Mouse (Mus musculus) intestine, embryonic 15.5 days (tissue): ENCODE results near the gene Gabbr2. TPM values are rescaled to one million over a fixed set of nuclear protein-coding genes. Genes with fewer than 3 reads are reported as not detected.

Experiments used
- ATAC-seq: fragments of 200-750 bp; cut with Nextera tagmentation; 2 replicates; pipeline ENCODE4 v1.8.0; 2017; ENCODE audit warnings: moderate TSS enrichment, moderate library complexity
- H3K27ac ChIP-seq: fragments of 300-500 bp; sonication (generic); 2 replicates; pipeline ENCODE4 v1.5.1; 2015; ENCODE audit warnings: mild to moderate bottlenecking, inconsistent platforms
- H3K27me3 ChIP-seq: fragments of 300-500 bp; sonication (generic); replicated peaks from 2 replicates; pipeline ENCODE4 v1.6.1; 2015; ENCODE audit warnings: inconsistent platforms
- H3K36me3 ChIP-seq: fragments of 300-500 bp; sonication (generic); 2 replicates; pipeline ENCODE4 v1.6.1; 2015; ENCODE audit warnings: inconsistent platforms
- H3K4me1 ChIP-seq: fragments of 300-500 bp; sonication (generic); replicated peaks from 2 replicates; pipeline ENCODE4 v1.6.1; 2015; ENCODE audit warnings: inconsistent platforms
- H3K4me2 ChIP-seq: fragments of 300-500 bp; sonication (generic); replicated peaks from 2 replicates; pipeline ENCODE4 v1.6.1; 2015; ENCODE audit warnings: mild to moderate bottlenecking, inconsistent platforms
- H3K4me3 ChIP-seq: fragments of 300-500 bp; sonication (generic); replicated peaks from 2 replicates; pipeline ENCODE4 v1.5.1; 2015; ENCODE audit warnings: inconsistent platforms
- H3K9ac ChIP-seq: fragments of 300-500 bp; sonication (generic); 2 replicates; pipeline ENCODE4 v1.6.1; 2015; ENCODE audit warnings: inconsistent platforms
- H3K9me3 ChIP-seq: fragments of 300-500 bp; sonication (generic); 2 replicates; pipeline ENCODE4 v1.6.1; 2016; ENCODE audit warnings: inconsistent platforms
- WGBS: fragments of 180-500 bp; shearing (Covaris S2); methylation state at CpG from one replicate; pipeline ENCODE4 v1.1.7; 2015; 5-methylcytosine and 5-hydroxymethylcytosine counted together
- polyA plus RNA-seq: library from polyadenylated mRNA; unstranded; fragments of >200 nt; fragmentation: Nextera tagmentation; extraction: Ambion mirVana; gene quantifications from 2 replicates; pipeline ENCODE4 v1.2.1, GENCODE M21; 2015

Gabbr2 gene
- polyA plus RNA-seq, 1 experiment from 2014 or later, result 0.15 TPM

- Histone ChIP-seq H3K4me3 (no peak overlapping the region), H3K4me2 (no peak overlapping the region), H3K27me3 (no peaks in the 10 kb centered on the region), H3K27ac (no peak overlapping the region), H3K36me3 (no peaks in the 10 kb centered on the region), H3K9me3 (no peaks in the 10 kb centered on the region; the same call in 1 of the 2 replicates), H3K9ac (no peak overlapping the region), H3K4me1 (no peaks in the 10 kb centered on the region)
- no peak for ATAC-seq
These were observed 143.9 kb downstream of the Gabbr2 start for GRCm38 (mm10) chr4:46847745-46848144.

- H3K4me1 ChIP-seq, result no peaks in the 10 kb centered on the region
- no peak overlapping the region for H3K4me3 ChIP-seq
- no peaks in the 10 kb centered on the region for H3K27me3 ChIP-seq
- H3K9me3 ChIP-seq, result no peaks in the 10 kb centered on the region; the same call in 1 of the 2 replicates
- no peak overlapping the region for H3K27ac ChIP-seq
- H3K36me3 ChIP-seq, result no peaks in the 10 kb centered on the region
- 91% methylated on average over 10 of the region's 10 CpGs for WGBS
- ATAC-seq, result no peak
- no peak overlapping the region for H3K4me2 ChIP-seq
- no peak overlapping the region for H3K9ac ChIP-seq
These were observed 145.3 kb downstream of the Gabbr2 start for GRCm38 (mm10) chr4:46846396-46846795.

GRCm38 (mm10) chr4:46844982-46845643 lies 146.6 kb downstream of the Gabbr2 start:
- 74% methylated on average over 6 of the region's 6 CpGs for WGBS

GRCm38 (mm10) chr4:46844567-46844966 lies 147.1 kb downstream of the Gabbr2 start:
- ATAC-seq, result no peak
- Histone ChIP-seq H3K9me3 (no peaks in the 10 kb centered on the region; the same call in 1 of the 2 replicates), H3K4me1 (no peaks in the 10 kb centered on the region), H3K9ac (no peak overlapping the region), H3K36me3 (no peaks in the 10 kb centered on the region), H3K4me2 (no peak overlapping the region), H3K4me3 (no peak overlapping the region), H3K27me3 (no peaks in the 10 kb centered on the region), H3K27ac (no peak overlapping the region)
- 81% methylated on average over 5 of the region's 5 CpGs for WGBS

More at GRCm38 (mm10) chr4:46844982-46845643, 146.6 kb downstream of the Gabbr2 start:
- no peaks in the 10 kb centered on the region for H3K36me3 ChIP-seq
- H3K4me3 ChIP-seq, result no peak overlapping the region
- ATAC-seq, result no peak
- H3K9me3 ChIP-seq, result no peaks in the 10 kb centered on the region; the same call in 1 of the 2 replicates
- no peak overlapping the region for H3K9ac ChIP-seq
- no peak overlapping the region for H3K4me2 ChIP-seq
- H3K4me1 ChIP-seq, result no peaks in the 10 kb centered on the region
- H3K27ac ChIP-seq, result no peak overlapping the region
- H3K27me3 ChIP-seq, result no peaks in the 10 kb centered on the region

- no peak overlapping the region for H3K4me2 ChIP-seq
- 92% methylated on average over 7 of the region's 7 CpGs for WGBS
- no peaks in the 10 kb centered on the region for H3K9me3 ChIP-seq
- H3K27me3 ChIP-seq, result no peaks in the 10 kb centered on the region
- H3K4me1 ChIP-seq, result no peaks in the 10 kb centered on the region
- H3K4me3 ChIP-seq, result no peak overlapping the region
- no peak for ATAC-seq
- H3K27ac ChIP-seq, result no peak overlapping the region
- H3K9ac ChIP-seq, result no peak overlapping the region
- H3K36me3 ChIP-seq, result no peaks in the 10 kb centered on the region
These were observed 149.1 kb downstream of the Gabbr2 start for GRCm38 (mm10) chr4:46842596-46842995.

- Histone ChIP-seq H3K4me3 (no peak overlapping the region), H3K9me3 (no peaks in the 10 kb centered on the region), H3K4me1 (no peaks in the 10 kb centered on the region), H3K9ac (no peak overlapping the region), H3K4me2 (no peak overlapping the region), H3K27me3 (no peaks in the 10 kb centered on the region), H3K36me3 (no peaks in the 10 kb centered on the region), H3K27ac (no peak overlapping the region)
- WGBS, result 63% methylated on average over 6 of the region's 6 CpGs
- ATAC-seq, result no peak
These were observed 151.5 kb downstream of the Gabbr2 start for GRCm38 (mm10) chr4:46840146-46840545.

GRCm38 (mm10) chr4:46837362-46837761 lies 154.3 kb downstream of the Gabbr2 start:
- no peaks in the 10 kb centered on the region for H3K4me1 ChIP-seq
- no peak for ATAC-seq
- H3K4me3 ChIP-seq, result no peak overlapping the region
- H3K4me2 ChIP-seq, result no peak overlapping the region
- no peak overlapping the region for H3K9ac ChIP-seq
- H3K36me3 ChIP-seq, result no peaks in the 10 kb centered on the region
- 74% methylated on average over 7 of the region's 7 CpGs for WGBS
- H3K27ac ChIP-seq, result no peak overlapping the region
- no peaks in the 10 kb centered on the region for H3K27me3 ChIP-seq
- H3K9me3 ChIP-seq, result no peaks in the 10 kb centered on the region

GRCm38 (mm10) chr4:46836065-46836464 lies 155.6 kb downstream of the Gabbr2 start:
- H3K4me2 ChIP-seq, result no peak overlapping the region
- H3K4me3 ChIP-seq, result no peak overlapping the region
- WGBS, result 75% methylated on average over 18 of the region's 18 CpGs
- no peaks in the 10 kb centered on the region for H3K9me3 ChIP-seq
- no peaks in the 10 kb centered on the region for H3K36me3 ChIP-seq
- H3K27ac ChIP-seq, result no peak overlapping the region
- no peaks in the 10 kb centered on the region for H3K27me3 ChIP-seq
- H3K4me1 ChIP-seq, result no peaks in the 10 kb centered on the region
- no peak overlapping the region for H3K9ac ChIP-seq
- no peak for ATAC-seq

GRCm38 (mm10) chr4:46835064-46835463 lies 156.6 kb downstream of the Gabbr2 start:
- WGBS, result 93% methylated on average over 14 of the region's 14 CpGs
- Histone ChIP-seq H3K36me3 (no peaks in the 10 kb centered on the region), H3K27me3 (no peaks in the 10 kb centered on the region), H3K4me3 (no peak overlapping the region), H3K4me2 (no peak overlapping the region), H3K27ac (no peak overlapping the region), H3K9me3 (no peaks in the 10 kb centered on the region), H3K9ac (no peak overlapping the region), H3K4me1 (no peaks in the 10 kb centered on the region)
- ATAC-seq, result no peak

GRCm38 (mm10) chr4:46832834-46833544 lies 158.7 kb downstream of the Gabbr2 start:
- Histone ChIP-seq H3K9me3 (no peaks in the 10 kb centered on the region), H3K4me2 (no peak overlapping the region), H3K4me3 (no peak overlapping the region), H3K9ac (no peak overlapping the region), H3K4me1 (no peaks in the 10 kb centered on the region), H3K27ac (no peak overlapping the region), H3K27me3 (no peaks in the 10 kb centered on the region), H3K36me3 (no peaks in the 10 kb centered on the region)
- WGBS, result 43% methylated on average over 12 of the region's 12 CpGs
- ATAC-seq, result no peak

- Histone ChIP-seq H3K27ac (no peak overlapping the region), H3K9ac (no peak overlapping the region), H3K36me3 (no peaks in the 10 kb centered on the region), H3K4me3 (no peak overlapping the region), H3K4me2 (no peak overlapping the region), H3K27me3 (no peaks in the 10 kb centered on the region), H3K9me3 (no peaks in the 10 kb centered on the region), H3K4me1 (no peaks in the 10 kb centered on the region)
- ATAC-seq, result no peak
- WGBS, result 60% methylated on average over 2 of the region's 2 CpGs
These were observed 162.0 kb downstream of the Gabbr2 start for GRCm38 (mm10) chr4:46829656-46830055.

- Histone ChIP-seq H3K4me1 (no peaks in the 10 kb centered on the region), H3K9ac (no peak overlapping the region), H3K27me3 (no peaks in the 10 kb centered on the region), H3K4me3 (no peak overlapping the region), H3K4me2 (no peak overlapping the region), H3K27ac (no peak overlapping the region), H3K36me3 (no peaks in the 10 kb centered on the region), H3K9me3 (no peaks in the 10 kb centered on the region)
- 86% methylated on average over 5 of the region's 5 CpGs for WGBS
- ATAC-seq, result no peak
These were observed 163.5 kb downstream of the Gabbr2 start for GRCm38 (mm10) chr4:46828141-46828571.

- no peak overlapping the region for H3K4me2 ChIP-seq
- H3K27me3 ChIP-seq, result no peaks in the 10 kb centered on the region
- H3K4me1 ChIP-seq, result no peaks in the 10 kb centered on the region
- H3K9me3 ChIP-seq, result no peaks in the 10 kb centered on the region
- H3K27ac ChIP-seq, result no peak overlapping the region
- WGBS, result 48% methylated on average over 9 of the region's 9 CpGs
- no peak for ATAC-seq
- H3K9ac ChIP-seq, result no peak overlapping the region
- H3K36me3 ChIP-seq, result no peaks in the 10 kb centered on the region
- H3K4me3 ChIP-seq, result no peak overlapping the region
These were observed 164.2 kb downstream of the Gabbr2 start for GRCm38 (mm10) chr4:46827471-46827870.
